ENCODE assay signal across 8 mouse cellular contexts in genomic region chr19:7423028-7423655, GRCm38 (mm10). TPM values are rescaled to one million over a fixed set of nuclear protein-coding genes. Genes with fewer than 3 reads are reported as not detected.
DNase-seq lines count a peak whose midpoint lies in the region; ATAC-seq and TF ChIP-seq lines count a peak whose summit lies in the region.

No protein-coding gene starts in this region.

- WGBS in forebrain, postnatal 0 days, result 6% methylated on average over 51 of the region's 51 CpGs
- WGBS in liver, embryonic 16.5 days (ENCODE audit: insufficient replicate concordance), result 68% methylated on average over 51 of the region's 51 CpGs

- intact Hi-C loops in heart, postnatal 25 days (cut with DNase I), result loop anchor here (5.0 kb wide), 1 partner anchor 186 kb away; no protein-coding TSS in a partner anchor

- H3K4me3 ChIP-seq in brown adipose tissue, adult 24 weeks (ENCODE audit: insufficient read depth, low read depth, low read length), result peak overlapping the region; percentile 42
- peak overlapping the region; percentile 47 for H3K4me3 ChIP-seq in forebrain, postnatal 0 days (ENCODE audit: low read depth, low read length)
- H3K4me3 ChIP-seq in liver, embryonic 16.5 days (ENCODE audit: low read depth, low read length), result peak overlapping the region; percentile 26

- no peak for TF ChIP-seq CTCF in forebrain, postnatal 0 days (IDR thresholded peaks at IDR 0.05; ENCODE audit: low read depth)

- H3K4me2 ChIP-seq in forebrain, postnatal 0 days (ENCODE audit: low read depth), result peak overlapping the region; percentile 73
- H3K4me2 ChIP-seq in liver, embryonic 16.5 days (ENCODE audit: low read depth, low read length), result peak overlapping the region; percentile 39

- ATAC-seq in forebrain, postnatal 0 days, result peak; percentile 71
- ATAC-seq in liver, embryonic 16.5 days (ENCODE audit: low read depth), result peak; percentile 66

- 0 out of 2 replicates have a peak overlapping the region, but pooled peaks have one; percentile 5 for H3K27ac ChIP-seq in brown adipose tissue, adult 24 weeks (replicated peaks; ENCODE audit: low read depth, low read length)
- H3K27ac ChIP-seq in forebrain, postnatal 0 days (ENCODE audit: low read depth, low read length), result peak overlapping the region; percentile 92
- H3K27ac ChIP-seq in liver, embryonic 16.5 days (ENCODE audit: low read length), result no peak overlapping the region

- H3K9ac ChIP-seq in forebrain, postnatal 0 days, result peak overlapping the region; percentile 78
- H3K9ac ChIP-seq in liver, embryonic 16.5 days (ENCODE audit: low read depth, low read length), result no peak overlapping the region

- peak; percentile 68 for DNase-seq in 3T3-L1 (ENCODE audit: low read depth, low spot score)
- peak; percentile 86 for DNase-seq in forebrain, postnatal 0 days
- DNase-seq in heart, postnatal 25 days (ENCODE audit: low spot score), result peak; percentile 87
- peak; percentile 65 to 83 for DNase-seq in layer of hippocampus, adult 18-20 months (ENCODE audit: low spot score in 2 of 2)
- peak; percentile 95 for DNase-seq in ovary, postnatal 10 days (ENCODE audit: low spot score)
- peak; percentile 87 to 89 for DNase-seq in urinary bladder, postnatal 4 days (ENCODE audit: low spot score in 2 of 2)

- H3K4me1 ChIP-seq in brown adipose tissue, adult 24 weeks (ENCODE audit: control insufficient read depth, insufficient read depth, insufficient read length, low read length), result peaks cover 10% of the 10 kb centered on the region
- H3K4me1 ChIP-seq in forebrain, postnatal 0 days (ENCODE audit: insufficient read depth), result peaks cover 32% of the 10 kb centered on the region
- H3K4me1 ChIP-seq in liver, embryonic 16.5 days (ENCODE audit: control insufficient read depth, low read depth, low read length), result peaks cover 28% of the 10 kb centered on the region

- H3K36me3 ChIP-seq in forebrain, postnatal 0 days (ENCODE audit: insufficient read depth), result peaks cover 29% of the 10 kb centered on the region
- peaks cover 10% of the 10 kb centered on the region for H3K36me3 ChIP-seq in liver, embryonic 16.5 days (ENCODE audit: control insufficient read depth, insufficient read depth)

- H3K27me3 ChIP-seq in forebrain, postnatal 0 days (ENCODE audit: insufficient read depth, low read length), result no peaks in the 10 kb centered on the region
- no peaks in the 10 kb centered on the region for H3K27me3 ChIP-seq in liver, embryonic 16.5 days (ENCODE audit: control insufficient read depth, insufficient read depth, low read depth, low read length)

- H3K9me3 ChIP-seq in forebrain, postnatal 0 days (ENCODE audit: low read length), result no peaks in the 10 kb centered on the region
- H3K9me3 ChIP-seq in liver, embryonic 16.5 days (replicated peaks; ENCODE audit: control insufficient read depth, low read length), result no peaks in the 10 kb centered on the region

RNA-seq across cellular contexts. Expression of gene 2700081O15Rik, which starts 5.7 kb away (rescaled TPM):
- 7.6 and 8.3 TPM in 2 replicates for polyA plus RNA-seq in brown adipose tissue, adult 24 weeks (2012; ENCODE audit: insufficient read depth, insufficient read length, missing spikeins)
- 185 and 206 TPM in 2 replicates for total RNA-seq in forebrain, postnatal 0 days (2014; rRNA removed)
- 24.3 and 29.9 TPM in 2 replicates for polyA plus RNA-seq in forebrain, postnatal 0 days (2015; fragmentation: Nextera tagmentation; extraction: Ambion mirVana)
- total RNA-seq in heart, postnatal 25 days (2021), result 10 to 100 TPM; 15.8 to 18.7 TPM
- 10 to 100 TPM; 43.8 to 44.2 TPM for total RNA-seq in layer of hippocampus, adult 18-20 months (2021)
- polyA plus RNA-seq in liver, embryonic 16.5 days (2015; fragmentation: Nextera tagmentation; extraction: Ambion mirVana), result 0.55 and 0.61 TPM in 2 replicates

RNA-seq across cellular contexts. Expression of gene Spindoc, which starts 40.3 kb away (rescaled TPM):
- polyA plus RNA-seq in brown adipose tissue, adult 24 weeks (2012; ENCODE audit: insufficient read depth, insufficient read length, missing spikeins), result 5.8 and 6.3 TPM in 2 replicates
- 43.2 and 48.9 TPM in 2 replicates for total RNA-seq in forebrain, postnatal 0 days (2014; rRNA removed)
- 16.4 and 20.8 TPM in 2 replicates for polyA plus RNA-seq in forebrain, postnatal 0 days (2015; fragmentation: Nextera tagmentation; extraction: Ambion mirVana)
- total RNA-seq in heart, postnatal 25 days (2021), result 10 to 100 TPM; 14.1 to 17.5 TPM
- total RNA-seq in layer of hippocampus, adult 18-20 months (2021), result 10 to 100 TPM; 33.6 to 34.2 TPM
- 2.7 and 2.8 TPM in 2 replicates for polyA plus RNA-seq in liver, embryonic 16.5 days (2015; fragmentation: Nextera tagmentation; extraction: Ambion mirVana)

RNA-seq across cellular contexts. Expression of gene Rtn3, which starts 59.9 kb away (rescaled TPM):
- 197 and 218 TPM in 2 replicates for polyA plus RNA-seq in brown adipose tissue, adult 24 weeks (2012; ENCODE audit: insufficient read depth, insufficient read length, missing spikeins)
- total RNA-seq in forebrain, postnatal 0 days (2014; rRNA removed), result 300 and 363 TPM in 2 replicates
- 533 and 637 TPM in 2 replicates for polyA plus RNA-seq in forebrain, postnatal 0 days (2015; fragmentation: Nextera tagmentation; extraction: Ambion mirVana)
- total RNA-seq in heart, postnatal 25 days (2021), result 10 to 100 TPM; 75.1 to 82.8 TPM
- 100 to 1,000 TPM; 755 to 762 TPM for total RNA-seq in layer of hippocampus, adult 18-20 months (2021)
- polyA plus RNA-seq in liver, embryonic 16.5 days (2015; fragmentation: Nextera tagmentation; extraction: Ambion mirVana), result 59.7 and 63.8 TPM in 2 replicates
